Mouse (Mus musculus) embryo, embryonic 11 days (tissue): ENCODE measurements around the gene Cer1.

Experiments
- DNase-seq: peaks from one replicate; pipeline ENCODE4 v3.0.0-alpha.2; 2015

The Cer1 gene

GRCm38 (mm10) chr4:82884636-82885534 is at the start of gene Cer1:
Cer1 (minus strand) TSS chr4:82885148.
- no peak for DNase-seq

DNA sequence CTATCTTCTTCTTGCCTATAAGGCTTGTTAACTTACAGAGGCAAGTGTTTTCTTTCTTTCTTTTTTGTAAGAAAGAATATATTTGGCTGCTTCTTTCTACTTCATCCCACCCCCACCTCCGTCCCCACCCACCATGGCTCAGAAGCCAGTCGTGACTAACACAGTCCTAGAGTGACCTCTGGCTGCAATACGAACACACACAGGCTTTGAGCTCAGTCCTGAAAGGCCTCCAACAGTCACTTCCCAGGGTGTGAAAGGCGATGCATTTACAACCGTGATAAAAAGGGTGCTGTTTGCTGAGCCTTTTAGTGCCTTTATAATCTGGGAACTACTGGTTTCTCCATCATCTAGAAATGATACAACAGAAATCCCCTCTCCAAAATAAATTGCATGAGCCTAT is 49.4 kb upstream of the Cer1 start:
- DNase-seq: peak; percentile 77

GRCm38 (mm10) chr4:82933698-82934210 is 48.8 kb upstream of the Cer1 start:
- DNase-seq: peak; percentile 87

DNA sequence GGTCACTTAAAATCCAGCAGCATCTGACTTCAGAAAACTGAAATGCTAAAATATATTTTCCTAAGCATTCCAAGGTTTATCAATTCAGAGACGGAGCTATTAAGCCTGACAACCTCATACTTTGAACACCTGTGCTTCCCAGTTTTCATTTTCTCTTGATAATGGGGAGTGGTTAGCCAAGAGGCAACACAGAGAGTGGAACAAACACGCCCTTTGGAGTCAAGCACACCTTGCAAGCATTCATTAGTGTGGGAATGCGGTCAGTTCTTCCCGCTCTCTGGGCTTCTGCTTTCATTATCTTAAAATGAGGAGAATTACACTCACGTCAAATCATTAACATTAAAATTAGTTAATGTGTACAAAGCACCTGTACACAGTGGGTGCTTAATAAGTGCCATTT is 45.1 kb upstream of the Cer1 start:
- no peak for DNase-seq

DNA sequence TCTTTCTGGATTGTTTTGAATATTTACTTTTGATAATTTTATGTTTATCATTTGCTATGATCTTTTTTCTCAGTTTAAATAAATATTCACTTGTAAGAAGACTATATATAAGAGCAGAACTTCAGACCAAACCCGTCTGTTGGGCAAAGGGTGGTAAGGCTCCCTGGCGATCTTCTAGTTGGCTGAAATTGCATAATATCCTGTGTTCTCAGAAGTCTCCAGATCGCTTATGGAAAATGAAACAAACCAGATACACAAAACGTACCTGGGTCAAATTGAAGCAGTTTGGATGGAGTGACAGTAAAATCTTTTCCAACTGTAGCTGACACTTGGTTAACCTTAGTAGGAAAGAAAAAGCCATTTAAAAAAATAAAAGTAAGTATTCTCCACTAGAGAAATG is 37.0 kb upstream of the Cer1 start:
- no peak for DNase-seq

GRCm38 (mm10) chr4:82918625-82919024 is 33.7 kb upstream of the Cer1 start:
- no peak for DNase-seq

DNA sequence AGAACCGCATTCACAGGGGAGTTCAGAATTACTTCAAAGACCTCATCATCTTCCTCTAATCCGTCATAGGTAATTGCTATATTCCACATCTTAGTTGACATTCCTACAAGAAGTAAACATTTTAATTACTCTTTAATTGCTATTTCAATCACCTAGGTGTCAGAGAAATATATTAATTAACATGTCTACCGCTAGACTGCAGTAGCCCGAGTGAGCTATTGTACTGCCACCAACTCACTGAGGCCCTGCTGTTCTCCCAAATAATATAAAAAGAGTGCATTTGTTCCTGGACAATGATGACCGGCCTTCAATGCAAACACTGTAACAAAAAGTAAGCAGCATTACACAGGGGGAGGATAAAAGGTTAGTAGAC is 31.7 kb upstream of the Cer1 start:
- no peak for DNase-seq

DNA sequence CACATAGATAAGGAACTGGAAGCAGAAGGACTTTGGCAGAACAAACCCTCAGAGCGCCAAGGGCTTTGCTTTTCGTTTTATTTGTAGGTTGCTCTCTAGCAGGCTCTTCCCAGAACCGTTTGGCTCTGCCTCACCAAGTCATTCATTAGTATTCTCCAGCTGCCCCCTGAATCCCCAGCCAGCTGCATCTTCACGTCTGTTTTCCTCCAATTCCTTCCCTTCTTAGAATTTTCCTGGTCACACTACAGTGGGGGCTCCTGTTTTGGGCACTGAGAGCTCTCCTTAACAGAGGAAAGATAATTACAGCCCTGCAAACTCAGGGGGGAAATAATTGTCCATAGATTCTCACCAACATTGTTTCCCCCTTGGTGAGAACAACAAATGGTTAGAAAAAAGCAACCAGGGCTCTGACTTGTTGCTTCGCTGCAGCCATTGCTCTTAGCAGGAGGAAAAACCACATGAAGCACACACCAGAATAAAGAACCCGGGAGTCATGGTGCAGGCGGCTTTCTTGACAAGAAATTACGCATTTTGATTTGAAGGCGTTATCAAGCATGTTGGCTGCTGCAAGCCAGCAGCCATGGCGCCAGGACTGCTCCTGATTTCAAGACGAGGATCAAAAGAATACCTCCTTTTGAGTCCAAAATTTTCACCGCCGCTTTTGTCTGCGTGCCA is 31.2 kb upstream of the Cer1 start:
- peak; percentile 42 for DNase-seq

DNA sequence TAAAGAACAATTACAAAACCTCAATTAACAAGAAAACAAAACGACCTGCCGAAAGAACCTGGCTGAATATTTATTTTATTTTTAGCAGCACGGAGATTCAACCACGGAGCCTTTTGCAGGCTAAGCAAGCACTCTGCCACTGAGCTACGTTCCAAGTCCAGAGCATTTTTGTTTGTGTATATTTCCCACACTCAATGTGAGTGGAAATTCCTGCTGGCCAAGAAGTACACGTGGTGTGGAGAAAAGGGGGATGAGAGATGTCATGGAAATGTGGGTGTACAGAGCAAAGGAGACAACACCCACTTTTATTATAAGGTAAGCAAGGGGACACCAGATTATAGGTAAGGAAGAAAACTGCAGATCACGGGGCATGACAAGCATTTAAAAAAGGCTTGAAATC is 30.6 kb upstream of the Cer1 start:
- DNase-seq: no peak

- no peak for DNase-seq
Observed at GRCm38 (mm10) chr4:82914601-82915143, 29.7 kb upstream of the Cer1 start.

GRCm38 (mm10) chr4:82895227-82895626 is 10.3 kb upstream of the Cer1 start:
- no peak for DNase-seq

DNA sequence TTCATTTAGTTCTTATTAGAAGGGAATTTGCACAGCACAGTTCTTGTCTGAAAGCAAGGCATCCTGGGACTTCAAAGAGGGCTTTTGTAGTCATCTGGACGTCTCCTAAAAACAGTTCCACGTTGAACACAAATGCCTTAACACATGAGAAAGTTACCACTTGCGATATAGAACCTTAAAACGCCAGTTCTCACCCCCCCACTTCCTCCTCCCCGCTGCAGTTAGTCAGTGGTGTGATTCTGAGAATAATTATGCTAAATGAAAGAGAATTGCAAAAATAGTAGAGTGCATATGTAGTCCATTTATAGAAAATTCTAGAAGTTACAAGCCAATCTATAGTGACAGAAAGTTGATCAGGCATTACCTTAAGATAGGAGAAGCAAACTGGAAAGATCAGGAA is 7.3 kb upstream of the Cer1 start:
- DNase-seq: no peak

GRCm38 (mm10) chr4:82891566-82891965 is 6.6 kb upstream of the Cer1 start:
- DNase-seq: no peak

DNA sequence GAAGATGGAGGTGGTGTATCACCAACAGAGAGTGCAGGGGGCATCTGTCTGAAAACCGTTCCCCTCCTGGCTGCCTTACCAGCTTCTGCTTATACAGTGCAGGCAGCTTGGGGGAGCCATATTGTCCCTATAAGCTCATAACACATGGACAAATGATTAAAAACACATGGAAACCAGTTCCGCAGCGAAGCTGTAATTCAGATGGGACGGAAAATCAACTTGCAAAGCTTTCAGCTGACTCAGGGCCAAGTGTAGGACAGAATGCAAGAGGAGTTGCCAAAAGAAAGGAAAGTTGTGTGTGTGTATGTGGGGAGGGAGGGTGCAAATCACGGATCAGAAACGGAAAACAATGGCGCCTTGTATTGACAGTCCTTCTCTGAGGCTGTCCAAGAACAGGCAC is 6.1 kb upstream of the Cer1 start:
- peak; percentile 71 for DNase-seq

DNA sequence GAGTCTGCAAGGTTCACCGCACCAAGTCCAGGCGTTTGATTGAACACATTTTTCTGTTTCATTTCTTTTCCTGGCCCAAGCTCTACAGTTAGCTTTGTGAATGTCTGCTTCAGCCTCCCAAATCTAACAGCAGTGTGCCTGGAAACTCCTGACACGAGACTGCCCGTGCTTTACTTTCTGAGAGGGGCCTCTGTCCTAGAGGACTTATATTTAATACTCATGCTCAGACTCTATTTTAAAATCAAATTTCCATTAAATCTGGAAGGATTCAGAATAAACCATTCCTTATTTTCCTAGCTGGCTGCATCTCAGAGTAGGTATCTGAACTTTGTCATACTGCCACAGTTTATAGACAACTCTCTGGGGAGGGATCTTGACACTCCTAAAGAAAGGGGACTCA is 5.6 kb upstream of the Cer1 start:
- no peak for DNase-seq

DNA sequence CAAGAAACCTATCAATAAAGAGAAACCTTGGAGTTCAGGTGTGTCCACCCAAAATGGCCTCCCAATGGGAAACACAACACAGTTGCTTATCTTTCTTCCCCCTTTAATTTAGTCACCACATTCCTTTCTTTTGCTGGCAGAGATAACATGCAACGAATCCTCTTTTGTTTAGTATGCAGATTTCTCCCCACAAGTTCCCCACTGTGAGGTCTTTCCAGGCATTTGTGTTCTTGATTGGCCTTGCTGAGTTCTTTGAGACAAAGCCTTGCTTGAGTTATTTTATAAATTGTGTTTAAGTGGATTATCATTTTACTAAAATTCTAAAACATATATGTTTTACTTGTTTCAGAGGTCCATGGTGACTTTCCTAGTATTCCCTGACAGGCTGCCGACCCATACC is 1.2 kb upstream of the Cer1 start:
- DNase-seq: no peak

DNA sequence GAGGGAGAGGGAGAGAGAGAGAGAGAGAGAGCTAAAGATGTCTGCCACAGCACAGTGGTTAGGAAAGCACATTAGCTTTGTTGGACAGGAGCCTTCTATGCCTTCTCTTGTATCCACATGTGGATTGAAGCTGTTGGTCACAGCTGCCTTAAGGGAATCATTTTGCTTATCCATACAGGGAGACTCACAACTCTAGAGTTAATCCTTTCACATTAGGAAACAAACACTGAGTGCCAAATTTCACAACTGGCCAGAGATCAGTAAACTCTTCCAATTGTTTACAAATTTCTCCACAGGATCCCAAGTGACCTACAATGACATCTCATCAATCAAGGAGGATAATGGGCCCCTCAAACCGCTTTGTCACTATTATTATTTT is 576 bp upstream of the Cer1 start:
- DNase-seq: no peak

DNA sequence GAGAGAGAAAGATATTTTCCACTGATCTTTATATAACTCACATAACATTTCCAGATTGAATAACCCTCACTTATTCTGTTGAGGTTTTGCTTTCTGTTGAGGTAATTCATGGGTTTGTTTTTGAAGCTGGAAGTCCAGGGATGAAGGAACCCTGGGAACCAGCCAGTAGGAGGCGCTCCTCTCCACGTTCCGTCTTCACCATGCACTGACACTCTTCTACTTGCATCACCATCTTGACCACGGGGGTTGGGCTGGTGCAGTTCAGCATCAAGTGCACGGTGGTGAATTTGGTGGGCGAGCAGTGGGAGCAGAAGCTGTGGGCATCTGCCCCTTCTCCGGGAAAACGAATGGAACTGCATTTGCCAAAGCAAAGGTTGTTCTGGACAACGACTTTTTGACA is 2.4 kb downstream of the Cer1 start:
- DNase-seq: no peak

GRCm38 (mm10) chr4:82881366-82881765 is 3.6 kb downstream of the Cer1 start:
- DNase-seq: no peak

GRCm38 (mm10) chr4:82880243-82880642 is 4.7 kb downstream of the Cer1 start:
- no peak for DNase-seq

DNA sequence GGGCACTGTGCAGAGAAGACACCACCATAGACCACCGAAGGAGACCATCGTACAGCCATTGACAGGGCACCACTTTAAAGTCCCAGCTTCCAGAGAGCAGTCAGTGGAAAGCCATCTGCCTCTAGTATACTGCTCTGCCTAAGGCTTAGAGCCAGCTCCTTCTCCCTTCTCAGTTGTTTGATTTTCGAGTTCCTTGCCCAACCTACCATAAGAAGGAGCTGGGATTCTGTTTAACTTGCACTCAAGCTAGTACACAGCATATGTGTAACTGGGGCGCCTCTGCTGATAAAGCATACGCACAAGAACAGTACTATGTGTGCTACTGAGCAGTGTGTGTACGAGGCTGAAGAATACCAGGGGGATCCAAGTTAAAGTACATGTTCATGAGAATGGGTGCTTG is 5.8 kb downstream of the Cer1 start:
- no peak for DNase-seq

DNA sequence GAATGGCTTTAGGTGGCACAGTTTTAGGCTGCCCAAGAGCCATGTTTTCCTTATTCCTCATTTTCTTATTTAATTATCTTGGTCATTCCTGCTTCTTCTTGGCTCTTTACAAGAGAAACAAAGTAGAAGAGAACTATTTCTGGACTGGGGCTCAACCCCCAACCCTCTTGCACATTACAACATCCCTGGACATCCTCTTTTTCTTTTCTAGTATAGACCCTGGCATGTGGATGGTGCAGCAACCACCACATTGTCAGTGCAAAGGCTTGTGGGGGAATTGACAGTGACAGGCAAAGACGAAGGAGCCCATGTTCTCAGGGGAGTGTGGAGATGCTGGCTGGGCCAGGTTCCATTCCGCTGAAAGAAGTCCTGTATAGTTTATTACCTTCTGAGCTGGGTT is 8.3 kb downstream of the Cer1 start:
- DNase-seq: no peak

DNA sequence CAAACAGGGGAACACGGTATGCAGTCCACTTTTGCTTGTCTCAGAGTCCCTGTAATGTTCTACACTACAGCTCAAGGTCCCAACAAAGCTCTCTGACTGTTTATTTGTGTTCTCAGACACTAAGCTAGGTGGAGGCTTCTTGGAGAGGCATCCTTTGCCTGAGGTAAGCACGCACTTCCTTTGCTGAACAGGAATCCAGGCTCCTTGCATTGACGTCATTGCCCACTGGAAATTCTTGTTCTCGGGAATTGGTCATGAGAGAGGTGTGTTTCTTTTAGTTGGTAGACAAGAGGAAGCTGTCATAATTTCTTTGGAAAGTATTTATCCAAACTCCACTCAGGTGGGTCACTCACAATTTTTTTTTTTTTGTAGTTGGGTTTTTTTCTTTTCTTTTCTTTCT is 9.4 kb downstream of the Cer1 start:
- DNase-seq: no peak

DNA sequence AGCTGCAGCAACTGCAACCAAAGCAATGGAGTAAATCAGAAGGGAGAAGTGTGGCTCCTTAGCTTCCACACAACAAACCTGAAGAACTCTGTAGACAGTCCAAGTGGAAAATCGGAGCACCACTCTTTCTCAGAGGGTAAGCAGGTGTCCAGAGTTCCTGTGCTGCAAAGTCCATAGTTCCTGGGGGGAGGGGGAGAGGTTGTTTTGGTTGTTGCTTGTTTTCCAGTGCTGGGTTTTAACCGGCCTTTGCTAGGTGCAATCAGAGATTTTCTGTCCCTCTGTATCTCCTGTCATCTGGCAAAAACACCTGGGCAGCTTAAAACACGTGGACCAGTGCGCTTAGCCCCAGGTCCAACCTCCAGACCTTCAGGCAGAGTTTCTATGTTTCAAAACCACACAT is 10.2 kb downstream of the Cer1 start:
- DNase-seq: no peak
